Mouse (Mus musculus) heart, adult 2 months (tissue): Measurements from ENCODE around the gene Sell. TPM values are rescaled to one million over a fixed set of nuclear protein-coding genes. Genes with fewer than 3 reads are reported as not detected.

Source experiments
- DNase-seq, 2 experiments: peaks; one replicate each; pipeline ENCODE4 v3.0.0; 2021
- H3K27ac ChIP-seq: fragments of 200-600 bp; 2 replicates; pipeline ENCODE4 v1.8.1; 2022
- H3K27me3 ChIP-seq: fragments of 200-500 bp; 2 replicates; pipeline ENCODE4 v1.6.1; 2012; ENCODE audit warnings: mild to moderate bottlenecking, low read length, inconsistent platforms, mixed read lengths; ENCODE audit not compliant: control insufficient read depth, insufficient read depth
- H3K36me3 ChIP-seq: fragments of 200-500 bp; 2 replicates; pipeline ENCODE4 v1.6.1; 2012; ENCODE audit warnings: low read length, inconsistent platforms; ENCODE audit not compliant: control insufficient read depth, insufficient read depth
- H3K4me1 ChIP-seq: fragments of 200-500 bp; 2 replicates; pipeline ENCODE4 v1.6.1; 2011; ENCODE audit warnings: low read length; ENCODE audit not compliant: control insufficient read depth, insufficient read depth
- H3K4me3 ChIP-seq: fragments of 200-600 bp; 2 replicates; pipeline ENCODE4 v1.8.1; 2022
- H3K79me2 ChIP-seq: fragments of 200-500 bp; replicated peaks from 2 replicates; pipeline ENCODE4 v1.6.1; 2012; ENCODE audit warnings: mild to moderate bottlenecking, inconsistent platforms, low read length, moderate library complexity, mixed read lengths; ENCODE audit not compliant: control insufficient read depth, insufficient read depth
- H3K9ac ChIP-seq: fragments of 200-500 bp; 2 replicates; pipeline ENCODE4 v1.6.1; 2012; ENCODE audit warnings: low read depth, mild to moderate bottlenecking, control low read depth, inconsistent platforms, low read length, mixed read lengths
- CTCF ChIP-seq: fragments of 200-600 bp; IDR thresholded peaks from 2 replicates; pipeline ENCODE4 v1.8.1; 2022; ENCODE audit warnings: antibody characterized with exemption, mild to moderate bottlenecking, moderate library complexity
- EP300 ChIP-seq: fragments of 200-500 bp; IDR thresholded peaks from 2 replicates; pipeline ENCODE4 v1.6.1; 2011; ENCODE audit warnings: low read depth, low read length, control low read depth; ENCODE audit not compliant: insufficient read depth
- POLR2A ChIP-seq: fragments of 200-500 bp; IDR thresholded peaks from 2 replicates; pipeline ENCODE4 v1.6.1; 2011; ENCODE audit warnings: mild to moderate bottlenecking, low read depth, low read length, control low read depth; ENCODE audit not compliant: insufficient read depth
- WGBS: fragments of 180-500 bp; shearing (Covaris S2); methylation state at CpG from one replicate; pipeline ENCODE4 v1.1.7; 2018; 5-methylcytosine and 5-hydroxymethylcytosine counted together
- intact Hi-C: fragments of 180-260 bp; cut with DNase I; formaldehyde crosslinking; loops from one replicate; pipeline ENCODE4 v1.15.1; 2025
- polyA plus RNA-seq: library from polyadenylated mRNA; depleted of rRNA; stranded (reverse); fragments of >200 nt; gene quantifications from 2 replicates; pipeline ENCODE4 v1.2.3, GENCODE M21; 2012
- total RNA-seq, 2 experiments: library from RNA; stranded (reverse); gene quantifications; 2 replicates each; pipeline ENCODE4 v1.2.3; 2021

Sell gene
- total and polyA plus RNA-seq, 3 experiments, result 1.9 to 2.7 (median 2.0) TPM

DNA sequence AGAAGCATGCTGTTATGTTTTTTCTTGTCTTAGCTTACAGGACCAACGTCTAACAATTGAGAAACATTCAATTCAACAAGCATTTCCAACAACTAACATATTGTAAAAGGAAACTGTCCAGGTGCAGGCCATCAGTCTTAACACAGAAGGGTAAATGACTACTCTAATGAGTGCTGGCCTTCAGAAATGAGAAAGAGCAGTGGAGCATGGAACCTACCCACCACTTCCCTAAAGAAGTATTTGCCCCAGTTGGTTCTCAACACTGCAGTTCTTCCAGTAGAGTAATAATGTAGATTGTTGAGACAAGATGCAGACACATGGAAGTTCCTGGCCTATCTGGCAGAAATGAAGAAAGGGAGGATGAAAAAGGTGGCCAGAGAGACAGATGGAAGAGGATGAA is 14.7 kb downstream of the Sell start:
- WGBS, result 24% methylated on average over 1 of the region's 1 CpGs
- DNase-seq, result no peak
- TF ChIP-seq POLR2A, result no peak
- TF ChIP-seq EP300, result no peak
- TF ChIP-seq CTCF, result no peak
- Histone ChIP-seq H3K27ac (no peak overlapping the region), H3K4me3 (no peak overlapping the region), H3K27me3 (no peaks in the 10 kb centered on the region), H3K9ac (no peak overlapping the region), H3K4me1 (no peaks in the 10 kb centered on the region), H3K36me3 (no peaks in the 10 kb centered on the region), H3K79me2 (no peaks in the 10 kb centered on the region)
- intact Hi-C loops, result no loop called here

DNA sequence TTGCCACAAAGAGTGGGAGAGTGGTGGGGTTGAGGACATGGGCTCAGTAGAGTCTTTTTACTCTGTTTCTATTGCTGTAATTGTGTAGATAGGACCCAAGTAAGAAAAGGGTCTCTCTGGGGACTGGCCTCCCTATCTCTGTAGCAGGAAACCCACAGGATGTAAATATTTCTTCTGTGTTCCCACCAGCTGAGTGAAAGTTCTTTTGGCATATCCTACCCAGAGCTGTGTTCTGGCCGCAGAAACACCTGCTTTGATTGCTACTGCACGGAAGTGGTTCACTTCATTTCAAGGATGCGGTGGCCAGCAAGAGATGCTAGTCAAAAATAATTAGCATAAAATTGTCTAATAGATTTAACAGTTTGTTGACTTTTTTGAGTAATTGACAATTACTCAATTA is 15.2 kb downstream of the Sell start:
- Histone ChIP-seq H3K9ac (no peak overlapping the region), H3K27me3 (no peaks in the 10 kb centered on the region), H3K27ac (no peak overlapping the region), H3K79me2 (no peaks in the 10 kb centered on the region), H3K4me3 (no peak overlapping the region), H3K4me1 (no peaks in the 10 kb centered on the region), H3K36me3 (no peaks in the 10 kb centered on the region)
- WGBS, result 42% methylated on average over 3 of the region's 3 CpGs
- no peak for TF ChIP-seq EP300
- TF ChIP-seq POLR2A, result no peak
- no peak for TF ChIP-seq CTCF
- DNase-seq, result no peak
- intact Hi-C loops, result no loop called here

DNA sequence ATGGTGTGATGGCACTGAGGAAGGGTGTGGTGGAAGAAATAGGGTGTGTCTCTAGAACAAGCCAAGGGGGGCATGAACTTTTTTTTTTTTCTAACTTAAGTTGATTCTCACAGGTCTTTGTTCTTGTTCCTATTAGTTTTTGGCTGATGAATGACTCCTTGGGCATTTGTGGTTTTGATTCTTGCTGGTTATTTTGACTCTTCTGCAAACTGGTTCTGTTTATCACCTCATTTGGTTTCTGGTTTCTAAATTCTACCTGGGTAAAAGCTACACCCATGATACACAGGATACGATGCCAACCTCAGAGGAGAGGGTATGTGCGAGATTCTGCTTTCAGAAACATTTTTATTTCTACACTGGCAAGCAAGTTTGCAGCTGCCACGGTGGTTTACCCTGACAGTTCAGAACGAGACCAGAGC is 16.6 kb downstream of the Sell start:
- Histone ChIP-seq H3K36me3 (no peaks in the 10 kb centered on the region), H3K79me2 (no peaks in the 10 kb centered on the region), H3K27me3 (no peaks in the 10 kb centered on the region), H3K27ac (no peak overlapping the region), H3K9ac (no peak overlapping the region), H3K4me1 (no peaks in the 10 kb centered on the region), H3K4me3 (no peak overlapping the region)
- 79% methylated on average over 4 of the region's 4 CpGs for WGBS
- TF ChIP-seq CTCF (no peak), EP300 (no peak), POLR2A (no peak)
- intact Hi-C loops, result no loop called here
- no peak for DNase-seq

DNA sequence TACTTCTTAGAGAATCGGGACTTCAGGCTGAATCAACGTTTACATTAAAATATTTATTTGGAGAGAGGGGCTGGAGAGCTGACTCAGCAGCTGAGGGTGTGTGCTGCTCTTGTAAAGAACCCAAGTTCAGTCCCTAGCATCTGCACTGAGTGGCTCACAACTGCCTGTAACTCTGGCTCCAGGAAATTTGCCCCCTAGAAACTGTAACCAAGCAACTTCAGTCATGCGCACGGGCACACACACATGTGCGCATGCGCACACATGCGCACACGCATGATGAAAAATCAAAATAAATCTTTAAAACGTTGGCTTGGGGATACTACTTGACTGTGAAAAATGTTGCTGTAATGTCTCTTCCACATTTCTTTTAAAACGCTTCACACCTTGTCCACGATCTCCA is 17.3 kb downstream of the Sell start:
- Histone ChIP-seq H3K27me3 (no peaks in the 10 kb centered on the region), H3K36me3 (no peaks in the 10 kb centered on the region), H3K9ac (no peak overlapping the region), H3K79me2 (no peaks in the 10 kb centered on the region), H3K4me1 (no peaks in the 10 kb centered on the region), H3K4me3 (no peak overlapping the region), H3K27ac (no peak overlapping the region)
- TF ChIP-seq POLR2A (no peak), CTCF (no peak), EP300 (no peak)
- intact Hi-C loops, result no loop called here
- DNase-seq, result no peak
- 84% methylated on average over 11 of the region's 11 CpGs for WGBS

DNA sequence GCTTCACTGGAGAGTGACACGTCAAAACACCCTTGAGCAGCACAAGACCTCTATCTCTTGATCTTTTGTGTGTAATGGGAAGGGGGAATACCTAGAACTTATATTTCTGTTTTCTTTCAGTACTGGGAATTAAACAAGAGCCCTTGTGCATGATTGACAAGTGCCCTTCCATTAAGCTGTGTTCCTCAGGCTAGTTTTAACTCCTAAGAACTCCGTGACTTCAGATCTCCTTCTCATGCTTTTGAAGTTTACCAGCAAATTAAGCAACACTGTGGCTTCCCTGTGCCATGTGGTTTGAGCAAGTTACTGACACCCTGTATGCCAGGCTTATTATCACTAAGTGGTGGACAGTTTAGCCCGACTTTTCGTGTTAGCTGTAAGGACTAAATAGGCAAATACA is 21.3 kb downstream of the Sell start:
- no peaks in the 10 kb centered on the region for H3K4me1 ChIP-seq
- H3K27me3 ChIP-seq, result no peaks in the 10 kb centered on the region
- no peak overlapping the region for H3K4me3 ChIP-seq
- TF ChIP-seq EP300, result no peak
- TF ChIP-seq CTCF, result no peak
- TF ChIP-seq POLR2A, result no peak
- DNase-seq, result no peak
- no peak overlapping the region for H3K9ac ChIP-seq
- H3K36me3 ChIP-seq, result no peaks in the 10 kb centered on the region
- intact Hi-C loops, result no loop called here
- WGBS, result 89% methylated on average over 4 of the region's 4 CpGs
- no peak overlapping the region for H3K27ac ChIP-seq
- H3K79me2 ChIP-seq, result no peaks in the 10 kb centered on the region

GRCm38 (mm10) chr1:164086797-164087196 is 25.0 kb downstream of the Sell start:
- Histone ChIP-seq H3K79me2 (no peaks in the 10 kb centered on the region), H3K4me1 (no peaks in the 10 kb centered on the region), H3K4me3 (no peak overlapping the region), H3K27me3 (no peaks in the 10 kb centered on the region), H3K9ac (no peak overlapping the region), H3K27ac (no peak overlapping the region), H3K36me3 (no peaks in the 10 kb centered on the region)
- no peak for DNase-seq
- intact Hi-C loops, result no loop called here
- WGBS, result 57% methylated on average over 3 of the region's 3 CpGs
- TF ChIP-seq POLR2A (no peak), EP300 (no peak), CTCF (no peak)

- no peak for DNase-seq
- intact Hi-C loops, result no loop called here
- no peak overlapping the region for H3K27ac ChIP-seq
- 80% methylated on average over 5 of the region's 5 CpGs for WGBS
- TF ChIP-seq POLR2A, result no peak
- no peak for TF ChIP-seq EP300
- no peak for TF ChIP-seq CTCF
- H3K4me1 ChIP-seq, result no peaks in the 10 kb centered on the region
- H3K27me3 ChIP-seq, result no peaks in the 10 kb centered on the region
- H3K9ac ChIP-seq, result no peak overlapping the region
- H3K4me3 ChIP-seq, result no peak overlapping the region
- no peaks in the 10 kb centered on the region for H3K79me2 ChIP-seq
- no peaks in the 10 kb centered on the region for H3K36me3 ChIP-seq
Measured at GRCm38 (mm10) chr1:164087872-164088271, 26.1 kb downstream of the Sell start.
